Mouse (Mus musculus): ENCODE results near the gene Gxylt2. TPM values are rescaled to one million over a fixed set of nuclear protein-coding genes. Genes with fewer than 3 reads are reported as not detected.

The Gxylt2 gene
- polyA plus RNA-seq, 1 experiment from 2014 or later = 0.32 TPM

GRCm38 (mm10) chr6:100731996-100732375, 27.5 kb downstream of the Gxylt2 start:
- Histone ChIP-seq H3K4me2 (ENCODE audit: low read depth, low read length) (0 out of 2 replicates have a peak overlapping the region, but pooled peaks have one; percentile 0), H3K9me3 (ENCODE audit: control insufficient read depth, low read length) (no peaks in the 10 kb centered on the region), H3K4me1 (ENCODE audit: control insufficient read depth, insufficient read depth, low read length) (no peaks in the 10 kb centered on the region), H3K27me3 (replicated peaks; ENCODE audit: control insufficient read depth, insufficient read depth, low read length) (no peaks in the 10 kb centered on the region), H3K9ac (ENCODE audit: low read depth, low read length) (no peak overlapping the region), H3K27ac (ENCODE audit: low read length) (no peak overlapping the region), H3K4me3 (ENCODE audit: low read length) (no peak overlapping the region), H3K36me3 (ENCODE audit: control insufficient read depth, insufficient read depth, low read length) (no peaks in the 10 kb centered on the region)
- ATAC-seq = no peak
- WGBS = 67% methylated on average over 9 of the region's 9 CpGs

DNA sequence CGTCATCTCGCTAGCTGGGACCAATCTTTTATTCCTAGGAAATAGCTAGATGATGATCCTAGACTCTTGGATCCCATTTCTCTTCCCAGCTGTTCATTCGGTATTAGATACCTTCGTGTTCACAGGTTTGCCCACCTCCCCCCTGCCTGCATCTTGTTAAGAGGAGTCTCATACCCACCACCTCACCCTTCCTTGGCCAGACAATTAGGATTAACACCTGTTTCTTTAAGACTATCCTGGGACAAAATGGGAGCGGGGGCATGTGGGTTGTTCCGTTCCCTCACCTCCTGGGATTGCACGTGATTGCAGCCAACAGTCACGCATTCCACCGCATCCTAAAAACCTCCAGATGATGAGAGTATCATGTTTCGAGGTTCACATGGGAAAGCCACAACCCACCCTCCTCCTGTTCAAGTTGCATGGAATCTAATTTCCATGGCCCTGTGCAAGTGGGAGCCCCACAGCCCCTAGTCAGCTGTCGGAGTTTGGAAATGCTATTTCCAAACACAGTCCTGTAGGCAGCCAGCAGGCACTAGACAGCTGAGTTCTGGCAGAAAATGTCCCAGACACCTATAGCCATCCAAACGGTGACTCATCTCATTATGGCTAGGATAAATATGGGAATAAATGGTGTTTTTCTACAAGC, 28.0 kb downstream of the Gxylt2 start:
- Histone ChIP-seq H3K4me1 (ENCODE audit: control insufficient read depth, insufficient read depth, low read length) (no peaks in the 10 kb centered on the region), H3K27me3 (replicated peaks; ENCODE audit: control insufficient read depth, insufficient read depth, low read length) (no peaks in the 10 kb centered on the region), H3K4me2 (ENCODE audit: low read depth, low read length) (no peak overlapping the region), H3K9ac (ENCODE audit: low read depth, low read length) (no peak overlapping the region), H3K9me3 (ENCODE audit: control insufficient read depth, low read length) (no peaks in the 10 kb centered on the region), H3K36me3 (ENCODE audit: control insufficient read depth, insufficient read depth, low read length) (no peaks in the 10 kb centered on the region), H3K27ac (ENCODE audit: low read length) (no peak overlapping the region), H3K4me3 (ENCODE audit: low read length) (no peak overlapping the region)
- no peak for ATAC-seq
- WGBS = 50% methylated on average over 12 of the region's 12 CpGs

- Histone ChIP-seq H3K27me3 (replicated peaks; ENCODE audit: control insufficient read depth, insufficient read depth, low read length) (no peaks in the 10 kb centered on the region), H3K4me2 (ENCODE audit: low read depth, low read length) (no peak overlapping the region), H3K4me3 (ENCODE audit: low read length) (no peak overlapping the region), H3K4me1 (ENCODE audit: control insufficient read depth, insufficient read depth, low read length) (no peaks in the 10 kb centered on the region), H3K9me3 (ENCODE audit: control insufficient read depth, low read length) (no peaks in the 10 kb centered on the region), H3K9ac (ENCODE audit: low read depth, low read length) (no peak overlapping the region), H3K36me3 (ENCODE audit: control insufficient read depth, insufficient read depth, low read length) (no peaks in the 10 kb centered on the region), H3K27ac (ENCODE audit: low read length) (no peak overlapping the region)
- ATAC-seq = no peak
- WGBS = 86% methylated on average over 10 of the region's 10 CpGs
Observed at GRCm38 (mm10) chr6:100733218-100733617, 28.7 kb downstream of the Gxylt2 start.

- H3K4me3 ChIP-seq (ENCODE audit: low read length) = no peak overlapping the region
- H3K9me3 ChIP-seq (ENCODE audit: control insufficient read depth, low read length) = no peaks in the 10 kb centered on the region
- H3K36me3 ChIP-seq (ENCODE audit: control insufficient read depth, insufficient read depth, low read length) = no peaks in the 10 kb centered on the region
- H3K4me2 ChIP-seq (ENCODE audit: low read depth, low read length) = no peak overlapping the region
- H3K4me1 ChIP-seq (ENCODE audit: control insufficient read depth, insufficient read depth, low read length) = no peaks in the 10 kb centered on the region
- WGBS = 60% methylated on average over 6 of the region's 6 CpGs
- H3K27me3 ChIP-seq (replicated peaks; ENCODE audit: control insufficient read depth, insufficient read depth, low read length) = no peaks in the 10 kb centered on the region
- H3K9ac ChIP-seq (ENCODE audit: low read depth, low read length) = no peak overlapping the region
- H3K27ac ChIP-seq (ENCODE audit: low read length) = no peak overlapping the region
- ATAC-seq = no peak
Observed at GRCm38 (mm10) chr6:100734321-100734720, 29.8 kb downstream of the Gxylt2 start.

GRCm38 (mm10) chr6:100758431-100759208, 54.1 kb downstream of the Gxylt2 start:
- Histone ChIP-seq H3K4me3 (ENCODE audit: low read length) (no peak overlapping the region), H3K4me2 (ENCODE audit: low read depth, low read length) (no peak overlapping the region), H3K9ac (ENCODE audit: low read depth, low read length) (no peak overlapping the region), H3K9me3 (ENCODE audit: control insufficient read depth, low read length) (no peaks in the 10 kb centered on the region), H3K27ac (ENCODE audit: low read length) (no peak overlapping the region), H3K27me3 (replicated peaks; ENCODE audit: control insufficient read depth, insufficient read depth, low read length) (no peaks in the 10 kb centered on the region), H3K4me1 (ENCODE audit: control insufficient read depth, insufficient read depth, low read length) (no peaks in the 10 kb centered on the region), H3K36me3 (ENCODE audit: control insufficient read depth, insufficient read depth, low read length) (no peaks in the 10 kb centered on the region)
- ATAC-seq = no peak
- WGBS = 67% methylated on average over 4 of the region's 4 CpGs

DNA sequence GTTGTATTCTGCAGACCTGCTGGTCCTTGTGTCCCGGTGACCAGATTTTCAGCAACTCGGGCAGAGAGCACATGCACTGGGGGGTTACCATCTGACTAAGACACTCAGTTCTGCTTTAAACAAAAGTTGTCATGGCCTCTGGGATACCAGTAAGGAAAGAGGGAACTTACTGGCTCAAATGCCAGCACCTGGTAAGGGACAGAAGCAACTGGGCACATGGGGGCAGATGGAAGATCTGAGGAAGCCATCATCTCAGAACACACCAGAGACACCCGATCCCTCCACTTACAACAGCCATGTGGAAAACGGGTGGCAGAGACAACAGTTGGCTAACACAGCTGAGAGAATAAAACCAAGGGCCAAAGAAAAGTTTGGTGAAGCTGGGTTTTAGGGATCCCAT, 63.2 kb downstream of the Gxylt2 start:
- Histone ChIP-seq H3K27ac (ENCODE audit: low read length) (no peak overlapping the region), H3K4me2 (ENCODE audit: low read depth, low read length) (no peak overlapping the region), H3K27me3 (replicated peaks; ENCODE audit: control insufficient read depth, insufficient read depth, low read length) (no peaks in the 10 kb centered on the region), H3K4me1 (ENCODE audit: control insufficient read depth, insufficient read depth, low read length) (no peaks in the 10 kb centered on the region), H3K36me3 (ENCODE audit: control insufficient read depth, insufficient read depth, low read length) (no peaks in the 10 kb centered on the region), H3K9ac (ENCODE audit: low read depth, low read length) (no peak overlapping the region), H3K4me3 (ENCODE audit: low read length) (no peak overlapping the region), H3K9me3 (ENCODE audit: control insufficient read depth, low read length) (no peaks in the 10 kb centered on the region)
- 88% methylated on average over 4 of the region's 4 CpGs for WGBS
- no peak for ATAC-seq

GRCm38 (mm10) chr6:100775923-100776505, 71.5 kb downstream of the Gxylt2 start:
- WGBS = 79% methylated on average over 15 of the region's 15 CpGs
- ATAC-seq = no peak
- H3K4me2 ChIP-seq (ENCODE audit: low read depth, low read length) = no peak overlapping the region
- no peak overlapping the region for H3K9ac ChIP-seq (ENCODE audit: low read depth, low read length)
- no peaks in the 10 kb centered on the region for H3K36me3 ChIP-seq (ENCODE audit: control insufficient read depth, insufficient read depth, low read length)
- no peak overlapping the region for H3K4me3 ChIP-seq (ENCODE audit: low read length)
- no peaks in the 10 kb centered on the region for H3K4me1 ChIP-seq (ENCODE audit: control insufficient read depth, insufficient read depth, low read length)
- no peaks in the 10 kb centered on the region for H3K9me3 ChIP-seq (ENCODE audit: control insufficient read depth, low read length)
- no peak overlapping the region for H3K27ac ChIP-seq (ENCODE audit: low read length)
- H3K27me3 ChIP-seq (replicated peaks; ENCODE audit: control insufficient read depth, insufficient read depth, low read length) = no peaks in the 10 kb centered on the region

DNA sequence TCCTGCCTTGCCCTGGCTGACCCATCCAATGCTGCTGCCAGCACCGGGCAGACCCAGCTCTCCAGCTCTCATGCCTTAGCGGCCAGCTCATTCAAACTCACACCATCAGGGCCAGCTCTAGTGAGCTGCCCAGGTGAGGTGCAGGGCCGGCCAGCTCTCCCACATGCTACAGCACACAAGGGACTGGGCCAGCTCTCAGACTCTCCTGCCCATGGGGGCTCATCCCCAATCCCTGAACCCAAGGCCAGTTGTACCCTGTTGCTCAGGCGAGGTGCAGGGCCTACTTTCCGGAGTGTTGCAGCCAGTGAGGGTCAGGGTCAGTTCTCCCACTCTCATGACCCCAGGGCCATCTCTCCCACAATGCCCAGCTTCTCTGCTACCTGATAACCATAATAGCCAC, 74.1 kb downstream of the Gxylt2 start:
- 78% methylated on average over 5 of the region's 5 CpGs for WGBS
- Histone ChIP-seq H3K9me3 (ENCODE audit: control insufficient read depth, low read length) (no peaks in the 10 kb centered on the region), H3K9ac (ENCODE audit: low read depth, low read length) (no peak overlapping the region), H3K36me3 (ENCODE audit: control insufficient read depth, insufficient read depth, low read length) (no peaks in the 10 kb centered on the region), H3K4me1 (ENCODE audit: control insufficient read depth, insufficient read depth, low read length) (no peaks in the 10 kb centered on the region), H3K4me2 (ENCODE audit: low read depth, low read length) (no peak overlapping the region), H3K27ac (ENCODE audit: low read length) (no peak overlapping the region), H3K27me3 (replicated peaks; ENCODE audit: control insufficient read depth, insufficient read depth, low read length) (no peaks in the 10 kb centered on the region), H3K4me3 (ENCODE audit: low read length) (no peak overlapping the region)
- ATAC-seq = no peak

- H3K4me2 ChIP-seq (ENCODE audit: low read depth, low read length) = no peak overlapping the region
- H3K27me3 ChIP-seq (replicated peaks; ENCODE audit: control insufficient read depth, insufficient read depth, low read length) = no peaks in the 10 kb centered on the region
- H3K4me3 ChIP-seq (ENCODE audit: low read length) = no peak overlapping the region
- H3K9ac ChIP-seq (ENCODE audit: low read depth, low read length) = no peak overlapping the region
- no peaks in the 10 kb centered on the region for H3K9me3 ChIP-seq (ENCODE audit: control insufficient read depth, low read length)
- no peaks in the 10 kb centered on the region for H3K36me3 ChIP-seq (ENCODE audit: control insufficient read depth, insufficient read depth, low read length)
- WGBS = 32% methylated on average over 4 of the region's 4 CpGs
- H3K4me1 ChIP-seq (ENCODE audit: control insufficient read depth, insufficient read depth, low read length) = no peaks in the 10 kb centered on the region
- no peak overlapping the region for H3K27ac ChIP-seq (ENCODE audit: low read length)
- ATAC-seq = no peak
Observed at GRCm38 (mm10) chr6:100780421-100780820, 75.9 kb downstream of the Gxylt2 start.

All from intestine, embryonic 16.5 days (tissue).